Mouse (Mus musculus): ENCODE data around the gene Lgi2. TPM values are rescaled to one million over a fixed set of nuclear protein-coding genes. Genes with fewer than 3 reads are reported as not detected.

Gene Lgi2
- polyA plus RNA-seq, 2 experiments, result 0.20 to 0.36 TPM

DNA sequence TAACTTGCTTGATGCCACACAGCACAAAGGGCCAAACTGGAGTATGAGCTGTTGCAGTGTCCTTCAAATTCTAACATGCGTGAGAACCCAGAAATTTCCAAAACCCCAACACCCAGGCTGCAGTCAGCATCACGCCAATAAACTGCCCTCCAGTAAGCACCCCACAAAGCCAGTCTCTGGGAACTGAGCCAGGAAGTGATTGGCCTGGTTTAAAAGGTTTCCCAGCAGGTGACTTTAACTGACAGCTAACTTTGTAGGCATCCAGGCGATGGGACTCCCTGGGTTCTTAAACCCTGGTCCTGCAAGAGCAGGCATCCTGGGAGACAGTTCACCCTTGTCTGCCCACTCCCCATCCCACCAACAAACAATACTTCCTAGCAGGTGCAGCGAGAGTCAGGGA is 44.0 kb upstream of the Lgi2 start:
- Histone ChIP-seq H3K9me3 (ENCODE audit: control insufficient read depth, low read length) (no peaks in the 10 kb centered on the region), H3K9ac (replicated peaks) (no peak overlapping the region), H3K4me2 (ENCODE audit: low read depth) (no peak overlapping the region), H3K36me3 (replicated peaks; ENCODE audit: control insufficient read depth, insufficient read depth, low read depth) (no peaks in the 10 kb centered on the region), H3K27ac (no peak overlapping the region), H3K27me3 (ENCODE audit: control insufficient read depth, insufficient read depth, low read length) (no peaks in the 10 kb centered on the region), H3K4me1 (replicated peaks; ENCODE audit: control insufficient read depth in 2 of 2, insufficient read depth in 2 of 2, low read length in 1 of 2) (0 out of 4 replicates have a peak, but pooled peaks cover 0 to 2% of the 10 kb centered on the region in 2 experiments), H3K4me3 (ENCODE audit: insufficient read depth in 1 of 2, low read depth in 2 of 2, low read length in 2 of 2) (no peak overlapping the region)
- no peak for TF ChIP-seq CTCF (IDR thresholded peaks at IDR 0.05; ENCODE audit: low read depth)
- no peak for TF ChIP-seq EP300 (IDR thresholded peaks at IDR 0.05; ENCODE audit: low read depth)
- 54% methylated on average over 4 of the region's 4 CpGs for WGBS (ENCODE audit: insufficient replicate concordance)
- ATAC-seq (ENCODE audit: insufficient read depth) (no peak), DNase-seq (ENCODE audit: low read depth in 3 of 3, low spot score in 3 of 3) (no peak)

DNA sequence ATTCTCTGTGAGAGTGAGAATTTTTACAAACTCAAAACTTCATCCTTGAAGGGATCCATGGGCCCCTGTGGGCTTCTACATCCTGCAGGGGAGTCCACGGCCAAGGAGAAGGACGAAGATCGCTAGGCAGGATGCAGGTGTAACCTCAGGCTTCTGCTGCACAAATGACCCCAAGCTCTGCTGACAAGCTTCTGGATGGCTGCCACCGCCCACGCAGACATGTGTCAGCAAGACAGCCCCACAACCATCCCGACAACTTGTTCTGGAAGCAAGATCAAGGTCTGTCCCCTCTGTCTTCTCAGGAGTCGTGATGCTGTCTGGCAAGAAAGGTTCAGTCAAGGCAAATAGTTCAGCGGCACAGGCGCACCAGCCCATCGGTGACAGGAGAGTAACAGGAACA is 43.4 kb upstream of the Lgi2 start:
- TF ChIP-seq EP300 (IDR thresholded peaks at IDR 0.05; ENCODE audit: low read depth) (no peak), CTCF (IDR thresholded peaks at IDR 0.05; ENCODE audit: low read depth) (no peak)
- 0 out of 4 replicates have a peak, but pooled peaks cover 0 to 2% of the 10 kb centered on the region in 2 experiments for H3K4me1 ChIP-seq (replicated peaks; ENCODE audit: control insufficient read depth in 2 of 2, insufficient read depth in 2 of 2, low read length in 1 of 2)
- no peak for ATAC-seq (ENCODE audit: insufficient read depth)
- no peak overlapping the region for H3K4me2 ChIP-seq (ENCODE audit: low read depth)
- 60% methylated on average over 10 of the region's 10 CpGs for WGBS (ENCODE audit: insufficient replicate concordance)
- H3K9me3 ChIP-seq (ENCODE audit: control insufficient read depth, low read length), result no peaks in the 10 kb centered on the region
- H3K36me3 ChIP-seq (replicated peaks; ENCODE audit: control insufficient read depth, insufficient read depth, low read depth), result no peaks in the 10 kb centered on the region
- H3K27me3 ChIP-seq (ENCODE audit: control insufficient read depth, insufficient read depth, low read length), result no peaks in the 10 kb centered on the region
- no peak overlapping the region for H3K4me3 ChIP-seq (ENCODE audit: insufficient read depth in 1 of 2, low read depth in 2 of 2, low read length in 2 of 2)
- DNase-seq (ENCODE audit: low read depth in 3 of 3, low spot score in 3 of 3), result no peak
- no peak overlapping the region for H3K27ac ChIP-seq
- H3K9ac ChIP-seq (replicated peaks), result no peak overlapping the region

GRCm38 (mm10) chr5:52604582-52605041 is 38.4 kb upstream of the Lgi2 start:
- no peak for ATAC-seq (ENCODE audit: insufficient read depth)

GRCm38 (mm10) chr5:52590612-52591011 is 24.4 kb upstream of the Lgi2 start:
- WGBS (ENCODE audit: insufficient replicate concordance), result 66% methylated on average over 9 of the region's 9 CpGs
- Histone ChIP-seq H3K27me3 (ENCODE audit: control insufficient read depth, insufficient read depth, low read length) (no peaks in the 10 kb centered on the region), H3K9ac (replicated peaks) (no peak overlapping the region), H3K4me1 (replicated peaks; ENCODE audit: control insufficient read depth in 2 of 2, insufficient read depth in 2 of 2, low read length in 1 of 2) (no peaks in the 10 kb centered on the region), H3K36me3 (replicated peaks; ENCODE audit: control insufficient read depth, insufficient read depth, low read depth) (no peaks in the 10 kb centered on the region), H3K4me3 (ENCODE audit: insufficient read depth in 1 of 2, low read depth in 2 of 2, low read length in 2 of 2) (no peak overlapping the region), H3K27ac (no peak overlapping the region), H3K9me3 (ENCODE audit: control insufficient read depth, low read length) (no peaks in the 10 kb centered on the region), H3K4me2 (ENCODE audit: low read depth) (no peak overlapping the region)
- ATAC-seq (ENCODE audit: insufficient read depth), result no peak
- TF ChIP-seq CTCF (IDR thresholded peaks at IDR 0.05; ENCODE audit: low read depth), result no peak
- no peak for TF ChIP-seq EP300 (IDR thresholded peaks at IDR 0.05; ENCODE audit: low read depth)
- DNase-seq (ENCODE audit: low read depth in 3 of 3, low spot score in 3 of 3), result no peak

More at GRCm38 (mm10) chr5:52604582-52605041, 38.4 kb upstream of the Lgi2 start:
- no peak for DNase-seq (ENCODE audit: low read depth in 3 of 3, low spot score in 3 of 3)
- H3K9me3 ChIP-seq (ENCODE audit: control insufficient read depth, low read length), result no peaks in the 10 kb centered on the region
- no peak overlapping the region for H3K4me3 ChIP-seq (ENCODE audit: insufficient read depth in 1 of 2, low read depth in 2 of 2, low read length in 2 of 2)
- no peaks in the 10 kb centered on the region for H3K36me3 ChIP-seq (replicated peaks; ENCODE audit: control insufficient read depth, insufficient read depth, low read depth)
- no peaks in the 10 kb centered on the region for H3K4me1 ChIP-seq (replicated peaks; ENCODE audit: control insufficient read depth in 2 of 2, insufficient read depth in 2 of 2, low read length in 1 of 2)
- no peak overlapping the region for H3K4me2 ChIP-seq (ENCODE audit: low read depth)
- no peaks in the 10 kb centered on the region for H3K27me3 ChIP-seq (ENCODE audit: control insufficient read depth, insufficient read depth, low read length)
- no peak overlapping the region for H3K9ac ChIP-seq (replicated peaks)
- WGBS (ENCODE audit: insufficient replicate concordance), result 53% methylated on average over 6 of the region's 6 CpGs
- H3K27ac ChIP-seq, result no peak overlapping the region
- TF ChIP-seq EP300 (IDR thresholded peaks at IDR 0.05; ENCODE audit: low read depth) (no peak), CTCF (IDR thresholded peaks at IDR 0.05; ENCODE audit: low read depth) (no peak)

DNA sequence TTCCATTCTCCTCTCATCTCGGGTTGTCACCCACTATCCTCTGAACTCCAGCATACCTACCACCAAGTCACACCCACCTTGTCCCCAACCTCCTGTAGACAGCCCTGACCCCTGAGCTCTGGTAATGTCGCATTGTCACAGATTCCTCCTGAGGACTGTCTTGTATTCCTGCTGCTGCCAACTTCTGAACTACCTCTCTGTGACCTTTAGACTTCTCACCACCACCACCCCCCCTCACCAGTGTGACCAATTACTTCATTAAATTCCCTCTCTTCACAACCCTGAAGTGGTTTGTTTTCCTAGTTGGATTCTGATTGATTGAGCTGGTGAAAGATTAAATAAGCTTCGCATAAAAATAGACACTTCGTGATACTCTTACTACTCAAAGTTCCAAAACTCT is 22.4 kb upstream of the Lgi2 start:
- H3K27ac ChIP-seq, result no peak overlapping the region
- H3K9me3 ChIP-seq (ENCODE audit: control insufficient read depth, low read length), result no peaks in the 10 kb centered on the region
- no peaks in the 10 kb centered on the region for H3K4me1 ChIP-seq (replicated peaks; ENCODE audit: control insufficient read depth in 2 of 2, insufficient read depth in 2 of 2, low read length in 1 of 2)
- WGBS (ENCODE audit: insufficient replicate concordance), result 63% methylated on average over 4 of the region's 4 CpGs
- no peaks in the 10 kb centered on the region for H3K36me3 ChIP-seq (replicated peaks; ENCODE audit: control insufficient read depth, insufficient read depth, low read depth)
- H3K4me2 ChIP-seq (ENCODE audit: low read depth), result no peak overlapping the region
- no peak for DNase-seq (ENCODE audit: low read depth in 3 of 3, low spot score in 3 of 3)
- no peaks in the 10 kb centered on the region for H3K27me3 ChIP-seq (ENCODE audit: control insufficient read depth, insufficient read depth, low read length)
- TF ChIP-seq CTCF (IDR thresholded peaks at IDR 0.05; ENCODE audit: low read depth), result no peak
- no peak for TF ChIP-seq EP300 (IDR thresholded peaks at IDR 0.05; ENCODE audit: low read depth)
- no peak overlapping the region for H3K9ac ChIP-seq (replicated peaks)
- H3K4me3 ChIP-seq (ENCODE audit: insufficient read depth in 1 of 2, low read depth in 2 of 2, low read length in 2 of 2), result no peak overlapping the region
- ATAC-seq (ENCODE audit: insufficient read depth), result no peak

All from liver, embryonic 14.5 days (tissue).